Mouse (Mus musculus): ENCODE measurements around the gene B3gat1.

GRCm38 (mm10) chr9:26721771-26722170 is 11.8 kb upstream of the B3gat1 start:
- TF ChIP-seq CTCF (IDR thresholded peaks at IDR 0.05; ENCODE audit: control insufficient read depth, insufficient read depth, insufficient replicate concordance, low read depth, low read length) (no peak), POLR2A (IDR thresholded peaks at IDR 0.05; ENCODE audit: control insufficient read depth, low read depth, low read length) (no peak)

All from testis, adult 2 months (tissue).